In the genomic region with DNA sequence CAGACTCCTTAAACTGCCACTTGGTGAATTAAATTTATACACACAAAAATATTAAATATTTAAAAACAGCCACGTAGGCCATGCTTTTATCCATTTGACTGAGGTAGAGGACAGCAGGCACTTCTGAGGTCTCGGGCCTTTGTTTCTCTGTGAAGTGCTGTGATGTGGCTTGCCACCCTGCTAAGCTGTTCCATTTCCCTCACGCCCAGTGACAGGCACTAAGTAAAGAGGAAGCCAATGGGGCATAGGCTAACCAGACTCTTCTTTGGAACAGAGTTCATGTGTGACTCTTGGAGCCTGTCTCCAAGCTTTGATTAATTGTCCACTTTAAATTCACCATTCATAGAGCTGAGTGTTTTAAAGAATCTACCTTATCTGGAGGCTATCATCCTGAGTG, we compare ENCODE assay signal across 13 mouse cellular contexts.
DNase-seq lines count a peak whose midpoint lies in the region; ATAC-seq and TF ChIP-seq lines count a peak whose summit lies in the region.
"Had no signal": no experiment of that assay in that cellular context is flagged by ENCODE, and none has a peak within 500 bp of the region (broad histone marks: within the 10 kb centered on the region; RNA-seq: fewer than 3 reads in every experiment).

No protein-coding gene starts in this region.

- no peaks in the 10 kb centered on the region for H3K79me2 ChIP-seq in heart, adult 2 months (replicated peaks; ENCODE audit: control insufficient read depth, insufficient read depth, low read length)

- H3K36me3 ChIP-seq in heart, adult 2 months (ENCODE audit: control insufficient read depth, insufficient read depth, low read length) = no peaks in the 10 kb centered on the region
- no peaks in the 10 kb centered on the region for H3K36me3 ChIP-seq in lung, postnatal 0 days (ENCODE audit: insufficient read depth, low read length)
- no peaks in the 10 kb centered on the region for H3K36me3 ChIP-seq in midbrain, embryonic 10.5 days
- H3K36me3 ChIP-seq: embryonic facial prominence, embryonic 12.5 days; hindbrain, embryonic 13.5 days; limb, embryonic 15.5 days had no signal

- peak overlapping the region; percentile 54 for H3K27ac ChIP-seq in heart, adult 2 months
- H3K27ac ChIP-seq in lung, postnatal 0 days (ENCODE audit: low read length) = no peak overlapping the region
- H3K27ac ChIP-seq in midbrain, embryonic 10.5 days (replicated peaks) = no peak overlapping the region
- H3K27ac ChIP-seq: embryonic facial prominence, embryonic 12.5 days; hindbrain, embryonic 13.5 days; limb, embryonic 15.5 days had no signal

- no peak overlapping the region for H3K4me2 ChIP-seq in lung, postnatal 0 days (replicated peaks; ENCODE audit: low read depth, low read length)
- H3K4me2 ChIP-seq: embryonic facial prominence, embryonic 12.5 days; hindbrain, embryonic 13.5 days; limb, embryonic 15.5 days had no signal

- intact Hi-C loops in heart, adult 2 months (cut with DNase I) = no loop called here

- TF ChIP-seq CTCF in heart, adult 2 months (IDR thresholded peaks at IDR 0.05) = no peak
- TF ChIP-seq CTCF in lung, postnatal 0 days (IDR thresholded peaks at IDR 0.05) = no peak

- no peak for DNase-seq in heart, adult 2 months
- DNase-seq in heart, adult 9 months (ENCODE audit: low spot score in 2 of 2) = no peak
- no peak for DNase-seq in lung, postnatal 0 days (ENCODE audit: low spot score)
- DNase-seq in lung, postnatal 25 days (ENCODE audit: low spot score) = no peak
- peak; percentile 16 to 24 for DNase-seq in natural killer cell, adult 2 months (ENCODE audit: low spot score in 2 of 2)
- no peak for DNase-seq in midbrain, embryonic 10.5 days (ENCODE audit: low spot score)
- DNase-seq in thymus, adult 18-20 months = no peak
- DNase-seq: cerebellum, postnatal 10 days; kidney, adult 8-10 months had no signal

- H3K9ac ChIP-seq in heart, adult 2 months (ENCODE audit: low read depth, low read length) = no peak overlapping the region
- no peak overlapping the region for H3K9ac ChIP-seq in lung, postnatal 0 days (replicated peaks; ENCODE audit: low read depth)
- H3K9ac ChIP-seq: embryonic facial prominence, embryonic 12.5 days; hindbrain, embryonic 13.5 days; limb, embryonic 15.5 days had no signal

- H3K9me3 ChIP-seq in lung, postnatal 0 days (ENCODE audit: low read length) = no peaks in the 10 kb centered on the region
- H3K9me3 ChIP-seq in midbrain, embryonic 10.5 days (replicated peaks) = no peaks in the 10 kb centered on the region
- H3K9me3 ChIP-seq: embryonic facial prominence, embryonic 12.5 days; hindbrain, embryonic 13.5 days; limb, embryonic 15.5 days had no signal

- 84% methylated on average over 3 of the region's 3 CpGs for WGBS in heart, adult 2 months
- WGBS in lung, postnatal 0 days = 61% methylated on average over 3 of the region's 3 CpGs
- 83% methylated on average over 3 of the region's 3 CpGs for WGBS in midbrain, embryonic 10.5 days

- no peak for TF ChIP-seq POLR2A in heart, adult 2 months (IDR thresholded peaks at IDR 0.05; ENCODE audit: insufficient read depth, low read depth, low read length)

- no peak overlapping the region for H3K4me3 ChIP-seq in heart, adult 2 months
- H3K4me3 ChIP-seq in lung, postnatal 0 days (ENCODE audit: low read depth, low read length) = no peak overlapping the region
- H3K4me3 ChIP-seq in midbrain, embryonic 10.5 days = no peak overlapping the region
- H3K4me3 ChIP-seq: embryonic facial prominence, embryonic 12.5 days; hindbrain, embryonic 13.5 days; limb, embryonic 15.5 days had no signal

- no peaks in the 10 kb centered on the region for H3K27me3 ChIP-seq in heart, adult 2 months (ENCODE audit: control insufficient read depth, insufficient read depth, low read length)
- H3K27me3 ChIP-seq in lung, postnatal 0 days (replicated peaks; ENCODE audit: insufficient read depth, low read length) = no peaks in the 10 kb centered on the region
- H3K27me3 ChIP-seq in midbrain, embryonic 10.5 days (ENCODE audit: low read depth, poor library complexity, severe bottlenecking) = no peaks in the 10 kb centered on the region
- H3K27me3 ChIP-seq: embryonic facial prominence, embryonic 12.5 days; hindbrain, embryonic 13.5 days; limb, embryonic 15.5 days had no signal

- ATAC-seq in lung, postnatal 0 days = peak; percentile 63; the same call in 1 of the 2 replicates
- peak; percentile 38; the same call in 1 of the 2 replicates for ATAC-seq in common myeloid progenitor, adult 5-6 weeks (replicated peaks; ENCODE audit: low read depth, poor library complexity, severe bottlenecking)

- peaks cover 4% of the 10 kb centered on the region for H3K4me1 ChIP-seq in heart, adult 2 months (ENCODE audit: control insufficient read depth, insufficient read depth, low read length)
- H3K4me1 ChIP-seq in lung, postnatal 0 days (ENCODE audit: insufficient read depth, low read depth, low read length) = no peaks in the 10 kb centered on the region
- H3K4me1 ChIP-seq in midbrain, embryonic 10.5 days = no peaks in the 10 kb centered on the region
- H3K4me1 ChIP-seq: embryonic facial prominence, embryonic 12.5 days; hindbrain, embryonic 13.5 days; limb, embryonic 15.5 days had no signal

- no peak for TF ChIP-seq EP300 in heart, adult 2 months (IDR thresholded peaks at IDR 0.05; ENCODE audit: insufficient read depth, low read depth, low read length)
- no peak for TF ChIP-seq EP300 in lung, postnatal 0 days (IDR thresholded peaks at IDR 0.05)

Comparison
In these comparisons a context has a peak if more than half of its experiments do, and no peak if none do; other contexts are left out.
1. DNase-seq: peak in natural killer cell, adult 2 months (2 of 2); none in heart, adult 2 months (0 of 2), heart, adult 9 months (0 of 2), lung, postnatal 0 days (single experiment), lung, postnatal 25 days (single experiment), midbrain, embryonic 10.5 days (single experiment) and thymus, adult 18-20 months (0 of 2).